Mouse (Mus musculus) liver, adult (tissue): ENCODE measurements around the gene Hist2h2be.
"Not testable (repeated sequence)": the region's sequence is repeated elsewhere in the genome, so short reads cannot be mapped to it uniquely, and the experiment has no call there.

Experiments used
- GATA4 ChIP-seq: IDR thresholded peaks from 2 replicates; pipeline ENCODE4 v1.6.1; 2014; ENCODE audit warnings: mild to moderate bottlenecking, low read length; ENCODE audit not compliant: insufficient replicate concordance

The Hist2h2be gene

DNA sequence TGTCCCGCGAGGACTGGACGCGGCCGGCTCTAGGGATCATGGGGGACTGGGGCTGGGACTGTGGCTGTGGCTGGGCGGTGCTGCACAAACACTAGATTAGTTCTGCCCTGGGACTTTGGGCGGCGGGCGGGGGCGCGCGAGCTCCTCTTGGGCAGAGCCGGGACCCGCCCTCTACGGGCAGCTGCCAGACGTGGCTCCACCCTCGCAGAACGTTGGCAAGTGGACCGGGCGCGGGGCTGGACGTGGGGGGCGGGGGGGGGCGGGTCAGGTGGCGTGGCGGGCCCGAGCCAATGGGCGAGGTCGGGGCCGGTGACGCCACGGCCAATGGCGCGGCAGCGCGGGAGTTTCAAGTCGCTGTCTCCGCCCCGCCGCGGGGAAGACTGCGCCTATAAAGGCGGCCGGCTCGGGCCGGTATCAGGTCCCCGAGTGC, 25.5 kb downstream of the Hist2h2be start, which contains the start of gene Hist2h3c1:
Gene Hist2h3c1, plus strand, starts transcription at position 259 of the 430 bp plus-strand sequence.
- not testable (repeated sequence) for TF ChIP-seq GATA4

DNA sequence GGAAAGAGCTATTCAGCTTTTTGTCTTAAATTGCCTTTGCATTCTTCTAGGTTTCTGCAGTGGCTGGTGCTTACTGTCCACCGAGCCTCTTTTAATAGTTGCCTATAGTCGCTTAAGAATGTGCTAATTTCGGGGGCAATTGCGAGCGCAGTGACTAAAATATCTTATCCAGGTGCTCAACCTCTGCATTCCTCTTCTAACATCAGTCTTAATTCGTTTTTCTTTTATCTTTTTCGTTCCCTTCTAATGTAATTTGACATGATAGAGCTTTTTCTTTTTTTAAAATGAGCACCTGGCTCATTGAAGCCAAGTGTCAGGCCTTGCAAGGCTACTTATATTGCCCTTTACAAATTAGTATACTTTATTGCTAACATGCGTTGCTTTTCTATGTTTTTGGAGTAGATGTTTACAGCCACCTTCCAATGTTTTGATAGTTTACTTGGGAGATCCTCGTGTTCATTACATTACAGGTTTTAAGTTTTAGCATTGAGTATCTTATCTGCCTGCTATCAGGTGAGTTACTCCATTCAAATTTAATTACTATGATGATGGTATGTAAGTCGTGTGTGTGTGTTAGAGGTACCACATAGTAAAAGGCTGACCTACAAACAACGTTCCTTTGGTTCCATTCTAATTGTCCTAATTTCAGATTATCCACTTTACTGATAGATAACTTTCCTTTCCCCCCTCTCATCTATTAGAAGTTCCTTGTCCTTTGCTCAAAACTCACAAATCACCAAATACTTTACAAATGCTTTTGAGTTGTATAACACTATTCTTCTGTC, 26.6 kb downstream of the Hist2h2be start:
- TF ChIP-seq GATA4 = no peak

DNA sequence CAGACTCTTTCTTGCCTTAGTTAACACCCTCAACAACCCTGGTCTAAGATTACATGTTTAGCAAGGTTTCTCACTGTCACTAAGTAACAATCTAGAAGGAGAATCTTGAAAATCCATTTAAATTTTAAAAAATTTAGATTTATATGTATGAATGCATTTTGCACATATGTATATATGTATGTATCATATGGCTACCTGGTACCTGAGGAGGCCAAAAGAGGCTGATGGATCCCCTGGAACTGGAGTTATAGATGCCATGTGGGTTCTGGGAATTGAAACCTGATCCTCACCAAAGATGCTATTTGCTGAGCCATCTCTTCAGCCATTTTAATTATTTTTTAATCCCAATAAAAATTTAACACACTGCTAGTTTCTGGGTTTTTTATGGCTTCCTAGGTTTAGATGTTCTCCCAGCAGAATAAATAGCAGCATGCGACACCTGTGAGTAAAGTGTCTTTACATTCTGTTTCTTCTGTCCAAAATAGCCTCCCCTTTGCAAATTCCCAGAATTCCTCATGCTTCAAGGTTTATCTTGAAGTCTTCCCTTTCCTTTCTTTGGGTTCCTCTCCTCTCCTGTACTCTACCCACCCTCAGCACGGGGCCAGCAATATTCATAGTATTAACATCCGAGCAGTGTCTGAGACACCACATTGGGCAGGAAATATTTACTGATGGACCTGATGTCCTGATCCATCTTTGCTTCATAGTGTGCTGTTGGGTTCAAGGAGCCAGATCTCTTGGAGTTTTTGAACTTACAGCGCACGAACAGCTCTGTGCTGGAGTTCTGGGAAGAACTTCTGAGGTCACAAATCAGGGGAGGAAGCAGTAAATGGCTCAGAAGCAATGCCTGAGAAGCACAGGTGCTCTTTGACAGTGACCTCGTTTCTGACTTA, 27.5 kb downstream of the Hist2h2be start:
- TF ChIP-seq GATA4 = no peak

DNA sequence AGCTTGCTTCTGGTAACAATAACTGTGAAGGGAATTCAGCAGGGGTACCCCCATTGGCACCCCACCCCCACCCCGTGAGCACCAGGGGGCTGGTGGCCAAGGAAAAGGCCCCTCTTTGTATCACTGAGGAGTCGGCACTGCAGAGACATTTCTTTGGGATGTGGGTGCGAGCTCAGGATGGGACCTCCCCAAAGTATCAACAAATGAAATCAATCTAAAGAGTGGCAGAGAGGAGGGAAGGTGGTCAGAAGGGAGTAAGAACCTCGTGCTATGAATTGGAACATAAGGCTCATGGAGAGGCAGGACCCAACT, 28.1 kb downstream of the Hist2h2be start:
- no peak for TF ChIP-seq GATA4

DNA sequence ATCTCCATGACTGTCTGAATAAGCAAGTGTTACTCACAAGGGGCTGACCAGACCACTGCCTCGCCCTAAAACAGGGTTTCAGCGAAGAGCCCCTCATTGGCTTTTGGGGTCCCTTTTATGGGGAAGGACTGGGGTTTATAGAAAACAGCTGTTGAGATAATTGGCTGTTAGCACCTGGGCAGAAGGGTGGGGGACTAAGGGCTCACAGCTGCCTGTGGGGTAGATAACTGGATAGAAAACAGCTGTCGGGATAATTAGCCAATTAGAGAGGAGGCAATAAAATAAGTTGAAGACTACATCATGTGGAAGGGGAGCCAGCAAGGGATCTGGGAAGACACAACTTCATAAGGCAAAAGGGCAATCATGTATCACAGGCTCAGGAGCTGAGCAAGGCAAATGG, 30.0 kb downstream of the Hist2h2be start:
- TF ChIP-seq GATA4 = no peak

DNA sequence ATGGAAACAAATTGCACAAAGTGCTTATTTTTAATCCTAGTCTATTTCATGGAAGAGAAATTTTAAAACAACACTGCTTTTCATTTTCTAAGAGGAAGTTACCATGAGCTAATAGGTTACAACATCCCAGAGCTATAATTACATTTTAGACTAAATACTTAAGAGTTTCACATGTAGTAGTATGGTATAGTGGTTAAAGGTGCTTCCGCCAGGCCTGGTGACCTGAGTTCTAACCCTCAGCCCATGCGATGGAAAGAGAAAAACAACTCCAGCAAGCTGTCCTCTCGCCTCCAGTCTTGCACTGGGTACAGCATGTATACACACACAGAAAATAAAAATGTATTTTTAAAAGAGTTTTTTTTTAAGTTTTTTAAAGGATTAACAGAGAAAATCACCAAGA, 30.9 kb downstream of the Hist2h2be start:
- no peak for TF ChIP-seq GATA4

DNA sequence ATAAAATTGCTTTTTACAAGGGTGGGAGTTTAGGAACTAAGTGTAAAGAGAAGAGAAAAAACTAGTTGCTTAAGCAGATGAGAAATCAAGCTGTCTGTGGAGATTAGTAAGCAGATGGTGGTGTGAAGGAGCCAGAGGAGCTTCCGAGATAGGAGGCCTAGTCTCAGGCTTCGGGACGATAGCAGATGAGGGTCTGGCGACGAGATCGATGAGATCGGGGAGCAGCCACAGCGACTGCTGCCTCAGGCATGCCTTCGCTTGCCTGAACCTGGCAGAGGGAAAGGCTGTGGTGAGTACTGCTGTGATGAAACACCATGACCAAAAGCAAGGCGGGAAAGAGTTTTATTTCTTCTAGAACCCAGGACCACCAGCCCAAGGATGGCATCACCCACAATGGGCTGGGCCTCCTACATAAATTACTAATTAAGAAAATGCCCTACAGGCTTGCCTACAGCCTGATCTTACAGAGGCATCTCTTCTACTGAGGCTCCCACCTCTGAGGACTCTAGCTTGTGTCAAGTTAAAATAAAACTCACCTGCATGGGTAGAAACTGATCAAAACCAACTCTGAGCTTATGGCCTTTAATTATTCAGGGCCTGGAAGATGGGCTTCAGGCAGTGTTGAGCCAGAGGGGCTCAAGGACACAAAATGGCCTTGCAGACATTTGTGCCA, 33.9 kb downstream of the Hist2h2be start:
- TF ChIP-seq GATA4 = no peak

DNA sequence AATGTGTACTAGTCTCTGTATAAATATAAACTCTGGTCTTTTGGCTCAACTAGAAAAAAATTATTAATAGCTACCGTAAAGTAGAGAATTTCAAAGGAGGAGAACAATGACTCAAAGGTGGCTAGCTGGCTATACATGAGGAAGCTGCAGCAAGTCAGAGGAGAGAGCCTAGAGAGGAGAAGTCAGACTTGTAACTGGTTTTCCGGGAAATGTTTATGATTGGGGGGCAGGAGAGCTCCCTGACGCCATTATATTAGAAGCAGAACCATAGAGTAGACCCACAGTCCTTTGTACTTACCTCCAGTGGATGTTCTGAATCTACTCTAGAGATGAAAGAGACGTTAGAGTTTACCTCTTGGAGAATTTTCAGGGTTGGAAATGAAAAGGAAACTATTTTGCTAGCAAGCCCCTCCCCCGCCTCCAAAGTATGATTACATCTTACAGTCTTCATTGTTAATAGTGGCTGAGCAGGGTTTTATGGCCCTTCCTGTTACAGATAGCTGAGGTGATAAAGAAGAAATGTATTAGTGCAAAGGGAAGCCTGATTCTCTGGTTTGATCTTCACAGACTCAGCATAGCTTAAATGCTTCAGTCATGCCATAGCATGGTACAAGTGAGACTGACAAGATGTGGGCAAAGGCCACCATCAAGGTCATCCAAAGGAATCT, 35.1 kb downstream of the Hist2h2be start:
- no peak for TF ChIP-seq GATA4

DNA sequence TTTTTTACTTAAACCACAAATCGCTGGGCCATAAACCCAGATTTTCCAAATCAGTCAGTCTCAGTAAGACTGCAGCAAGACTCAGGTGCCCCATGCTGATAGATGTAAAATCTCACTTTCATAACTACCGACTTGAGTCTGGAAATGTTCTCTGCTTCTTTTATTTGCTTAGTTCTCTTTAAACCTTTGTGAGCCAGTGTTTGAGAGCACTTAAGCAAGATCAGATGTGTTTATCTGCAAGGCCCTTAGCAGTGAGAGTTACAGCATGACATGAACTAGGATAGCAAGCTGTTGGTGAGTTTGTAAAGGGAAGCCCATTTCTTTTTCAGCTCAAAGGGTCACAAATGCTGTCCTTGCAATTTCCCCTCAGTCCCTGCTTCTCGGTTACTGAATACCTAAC, 36.3 kb downstream of the Hist2h2be start:
- no peak for TF ChIP-seq GATA4

DNA sequence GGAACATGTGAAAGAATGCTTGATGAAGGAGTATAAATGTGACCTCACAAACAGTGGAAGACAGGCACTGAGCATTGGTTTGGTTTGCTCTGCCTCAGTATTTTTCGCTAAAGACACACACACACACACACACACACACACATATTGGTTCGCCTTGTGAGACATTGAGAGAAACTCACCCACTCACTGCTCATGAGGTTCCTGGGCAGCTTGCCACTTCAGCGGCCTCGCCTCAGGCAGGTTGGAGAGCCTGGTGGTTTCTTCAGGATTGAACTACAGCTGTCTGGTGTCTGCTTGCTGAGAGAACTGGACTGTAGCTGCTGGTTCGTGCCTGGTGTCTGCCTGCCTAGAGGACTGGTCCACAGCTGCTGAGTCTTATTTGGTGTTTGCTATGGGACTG, 39.3 kb downstream of the Hist2h2be start:
- no peak for TF ChIP-seq GATA4

DNA sequence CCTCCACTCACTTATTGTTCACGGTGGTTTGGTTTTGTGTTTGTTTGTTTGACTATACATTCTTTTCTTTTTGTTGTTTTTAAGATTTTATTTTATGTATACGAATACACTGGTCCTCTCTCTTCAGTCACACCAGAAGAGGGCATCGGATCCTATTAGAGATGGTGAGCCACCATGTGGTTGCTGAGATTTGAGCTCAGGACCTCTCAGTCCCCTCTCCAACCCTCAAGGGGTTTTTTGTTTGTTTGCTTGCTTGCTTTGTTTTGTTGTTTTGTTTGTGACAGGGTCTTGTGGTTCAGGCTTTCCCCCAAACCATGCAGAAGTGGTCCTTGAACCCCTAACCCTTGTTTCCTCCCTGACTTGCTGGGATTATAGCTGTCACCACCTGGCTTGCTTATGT, 40.7 kb downstream of the Hist2h2be start:
- no peak for TF ChIP-seq GATA4

DNA sequence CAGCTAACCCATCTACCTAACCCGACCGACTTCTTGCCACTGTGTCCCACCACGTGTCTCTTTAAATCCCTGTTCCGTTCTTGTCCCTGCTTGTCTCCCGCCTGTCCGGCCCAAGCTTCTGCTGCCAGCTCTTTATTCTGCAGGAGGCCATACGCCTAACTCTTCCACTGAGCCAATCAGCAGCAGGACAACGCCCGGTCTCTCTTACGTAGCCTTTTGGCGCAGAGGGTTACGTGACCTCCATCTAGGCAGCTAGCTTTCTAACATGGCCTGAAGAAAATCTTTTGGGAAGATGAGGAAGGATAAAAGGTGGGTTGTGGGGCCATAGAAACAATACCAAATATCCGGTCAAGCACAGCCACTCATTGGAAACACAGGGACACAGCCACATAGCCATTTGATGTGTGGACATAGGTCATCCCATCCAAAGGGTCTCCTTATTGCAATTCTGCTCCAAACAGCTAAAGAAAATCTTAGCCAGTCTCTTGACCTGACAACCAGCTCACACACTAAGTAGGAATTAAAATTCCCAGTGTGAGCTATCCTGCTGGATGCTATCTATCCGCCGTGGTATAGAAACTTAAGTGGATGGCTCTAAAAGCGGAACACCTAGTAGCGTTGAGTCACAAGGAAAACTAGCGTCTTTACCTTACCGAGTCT, 41.4 kb downstream of the Hist2h2be start:
- TF ChIP-seq GATA4 = no peak

DNA sequence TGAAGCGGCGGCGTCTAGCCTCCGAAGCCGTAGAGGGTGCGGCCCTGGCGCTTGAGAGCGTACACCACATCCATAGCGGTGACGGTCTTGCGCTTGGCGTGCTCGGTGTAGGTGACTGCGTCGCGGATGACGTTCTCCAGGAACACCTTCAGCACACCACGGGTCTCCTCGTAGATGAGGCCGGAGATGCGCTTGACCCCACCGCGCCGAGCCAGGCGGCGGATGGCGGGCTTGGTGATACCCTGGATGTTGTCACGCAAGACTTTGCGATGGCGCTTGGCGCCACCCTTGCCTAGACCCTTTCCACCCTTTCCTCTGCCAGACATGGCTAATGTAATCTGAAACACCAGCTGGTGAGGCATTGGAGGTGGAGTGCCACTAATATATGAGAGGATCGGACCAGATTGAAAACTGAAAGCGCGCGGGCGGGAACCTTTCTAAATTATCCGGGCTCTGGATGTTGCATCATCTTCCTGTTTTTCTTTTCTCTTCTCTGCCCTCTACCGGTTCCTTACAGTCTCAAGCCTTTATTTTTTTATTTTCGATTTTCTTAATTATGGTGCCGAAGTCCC, 42.1 kb downstream of the Hist2h2be start, which contains the start of gene Hist2h4:
Gene Hist2h4, minus strand, starts transcription at position 333 of the 572 bp plus-strand sequence.
- no peak; the same call in 1 of the 2 replicates for TF ChIP-seq GATA4
